Mouse (Mus musculus) adrenal gland, postnatal 25 days (tissue): Measurements from ENCODE around the gene Prkcb. TPM values are rescaled to one million over a fixed set of nuclear protein-coding genes. Genes with fewer than 3 reads are reported as not detected.

Experiments used
- DNase-seq: peaks from one replicate; pipeline ENCODE4 v3.0.0; 2021; ENCODE audit warnings: mixed read lengths
- total RNA-seq: library from RNA; stranded (reverse); gene quantifications from 2 replicates; pipeline ENCODE4 v1.2.3, GENCODE M21; 2021

Gene Prkcb
- total RNA-seq, 1 experiment from 2014 or later, result 10.7 TPM

DNA sequence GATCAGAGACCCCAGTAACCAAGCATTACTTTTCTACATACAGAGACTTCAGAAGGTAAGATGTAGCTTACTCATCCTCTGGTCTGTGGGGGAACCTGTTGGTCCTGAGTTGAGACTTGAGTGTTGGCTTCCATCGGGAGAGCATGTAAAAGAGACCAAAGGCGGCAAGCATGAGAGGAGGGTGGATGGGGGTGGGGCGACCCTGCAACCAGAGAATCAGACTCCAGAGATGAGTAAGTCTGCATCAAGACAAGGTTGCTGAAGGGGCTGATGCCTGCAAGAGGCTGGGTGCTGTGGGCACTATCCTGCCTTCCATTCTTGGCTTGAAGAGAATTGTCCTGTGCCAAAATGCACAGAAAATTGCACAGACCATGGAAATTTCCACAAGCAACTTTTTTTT, 83.8 kb downstream of the Prkcb start:
- no peak for DNase-seq

DNA sequence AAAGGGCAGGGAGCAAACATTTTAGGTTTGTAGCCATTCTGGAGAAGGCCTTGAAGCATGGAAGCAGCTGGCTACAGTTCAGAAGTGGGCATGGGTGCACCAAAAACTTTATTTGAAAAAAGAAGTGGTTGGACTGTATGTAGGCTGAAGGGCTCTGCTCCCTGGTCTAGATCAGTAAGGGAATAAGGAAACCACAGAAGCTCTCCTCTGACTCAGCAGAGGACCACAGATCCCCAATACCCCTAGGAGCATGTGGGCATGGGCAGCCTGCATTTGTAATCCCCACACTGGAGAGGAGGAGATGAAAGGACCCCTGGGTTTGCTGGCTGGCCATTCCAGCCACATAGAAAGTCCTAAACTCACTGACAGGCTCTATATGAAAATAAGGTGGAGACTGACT, 88.3 kb downstream of the Prkcb start:
- DNase-seq, result no peak

GRCm38 (mm10) chr7:122377967-122378366, 89.4 kb downstream of the Prkcb start:
- no peak for DNase-seq

- DNase-seq, result peak; percentile 44
Observed at GRCm38 (mm10) chr7:122378473-122378872, 89.9 kb downstream of the Prkcb start.

DNA sequence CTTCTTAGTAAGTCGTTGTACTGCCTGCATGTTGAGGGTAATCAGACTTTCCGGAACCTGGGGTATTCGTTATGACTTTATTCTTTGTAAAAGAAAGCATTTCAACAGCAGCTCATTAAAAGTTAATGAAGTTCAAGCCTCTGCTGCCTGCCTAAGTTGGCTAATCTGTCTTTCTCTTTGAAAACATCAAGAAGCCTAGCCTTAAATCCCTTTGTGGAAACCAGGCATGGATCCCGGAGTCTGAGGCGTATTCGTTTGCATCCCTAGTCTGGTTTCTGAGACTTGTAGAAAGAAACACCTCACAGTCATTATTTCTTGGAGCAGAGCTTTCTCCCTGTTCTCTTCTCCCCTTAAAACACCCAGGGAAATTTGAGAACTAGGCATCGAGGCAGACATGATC, 90.7 kb downstream of the Prkcb start:
- DNase-seq, result no peak

GRCm38 (mm10) chr7:122380336-122381130, 92.0 kb downstream of the Prkcb start:
- no peak for DNase-seq

GRCm38 (mm10) chr7:122381560-122381959, 93.0 kb downstream of the Prkcb start:
- DNase-seq, result no peak

DNA sequence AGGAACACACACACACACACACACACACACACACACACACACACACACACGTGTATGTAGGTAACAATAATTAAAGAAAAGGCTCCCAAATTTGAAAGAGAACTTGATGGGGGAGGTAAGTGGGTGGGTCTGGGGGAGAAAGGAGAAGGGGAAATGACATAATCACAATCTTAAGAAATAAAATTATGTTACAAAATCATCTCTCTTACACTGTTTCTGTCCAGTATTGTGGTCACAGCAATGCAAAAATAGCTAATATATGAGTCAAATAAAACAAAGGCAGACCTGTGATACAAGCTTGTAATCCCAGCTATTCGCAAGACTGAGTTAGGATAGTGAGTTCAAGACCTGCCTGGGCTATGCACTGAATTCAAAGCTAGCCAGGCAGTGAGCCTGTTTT, 94.7 kb downstream of the Prkcb start:
- no peak for DNase-seq

GRCm38 (mm10) chr7:122384891-122385290, 96.3 kb downstream of the Prkcb start:
- no peak for DNase-seq

DNA sequence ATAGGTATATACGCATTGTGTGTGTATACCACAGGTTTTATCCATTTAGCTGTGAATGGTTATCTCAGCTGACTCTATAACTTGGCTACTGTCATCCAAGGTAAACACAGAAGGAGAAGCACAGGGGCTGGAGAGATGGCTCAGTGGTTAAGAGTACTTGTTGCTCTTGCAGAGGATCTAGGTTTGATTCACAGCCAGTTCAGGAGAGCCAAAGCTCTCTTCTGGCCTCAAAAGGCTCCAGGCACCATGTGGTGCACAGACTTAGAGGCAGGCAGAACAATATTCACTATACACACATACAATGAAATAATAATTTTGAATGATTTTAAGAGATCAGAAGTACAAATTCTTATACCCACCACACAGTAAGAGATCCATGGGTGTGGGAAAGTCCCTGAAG, 98.0 kb downstream of the Prkcb start:
- no peak for DNase-seq

DNA sequence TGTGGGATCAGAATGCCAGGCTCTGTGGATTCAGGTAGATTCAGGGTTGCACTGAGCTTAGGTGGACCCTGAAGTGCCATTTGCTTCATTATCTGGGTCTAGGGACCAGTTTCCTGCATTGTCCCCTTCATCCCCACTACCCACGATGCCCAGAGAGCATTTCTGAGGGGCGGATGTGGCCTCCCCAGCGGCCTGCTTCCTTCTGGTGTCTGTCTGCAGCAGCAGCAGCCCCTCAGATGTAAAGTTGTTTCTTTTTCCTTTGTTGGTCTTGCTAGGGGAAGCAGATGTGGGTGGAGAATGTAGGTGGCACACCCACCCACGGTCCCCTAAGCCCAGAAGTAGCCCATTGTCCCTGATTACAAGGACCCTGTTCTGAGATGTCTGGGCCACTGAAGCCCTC, 99.3 kb downstream of the Prkcb start:
- no peak for DNase-seq

DNA sequence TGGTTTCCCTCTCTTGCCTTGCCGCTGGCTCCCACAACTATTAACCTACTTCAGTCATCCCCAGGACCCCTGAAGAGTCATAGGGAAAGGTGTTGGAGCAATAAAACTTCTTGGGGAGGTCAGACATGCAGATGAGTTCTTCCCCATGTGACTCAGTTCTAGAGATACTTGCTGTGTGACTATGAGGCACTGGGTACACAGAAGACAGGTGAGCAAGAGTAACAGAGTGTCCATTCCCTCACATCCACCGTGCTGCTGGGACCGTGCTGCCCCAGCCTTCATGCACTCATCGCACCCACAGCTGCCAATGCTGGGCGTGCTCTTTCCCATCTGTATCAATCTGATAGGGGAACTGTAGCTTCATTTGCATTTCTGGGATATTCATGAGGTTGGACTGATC, 100.3 kb downstream of the Prkcb start:
- no peak for DNase-seq

GRCm38 (mm10) chr7:122389633-122390032, 101.1 kb downstream of the Prkcb start:
- no peak for DNase-seq

DNA sequence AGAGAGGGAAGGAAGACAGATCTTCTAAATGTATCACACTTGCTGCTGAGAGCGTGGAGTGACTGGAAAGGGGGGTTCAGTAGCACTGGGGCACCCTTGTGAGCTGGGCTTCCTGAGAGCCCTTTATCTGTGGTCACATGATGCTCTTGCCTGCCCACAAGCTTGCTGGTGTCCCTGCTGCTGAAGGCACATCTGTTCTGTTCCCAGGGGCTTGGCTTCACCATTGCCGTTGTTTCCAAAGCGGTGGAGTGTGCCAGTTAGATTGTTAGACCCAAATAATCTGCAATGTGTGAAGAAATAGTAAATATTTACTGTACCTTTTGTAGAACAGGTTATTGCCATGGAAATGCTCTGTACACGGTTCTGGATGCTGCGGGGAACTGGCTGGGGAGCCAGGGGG, 101.6 kb downstream of the Prkcb start:
- no peak for DNase-seq

DNA sequence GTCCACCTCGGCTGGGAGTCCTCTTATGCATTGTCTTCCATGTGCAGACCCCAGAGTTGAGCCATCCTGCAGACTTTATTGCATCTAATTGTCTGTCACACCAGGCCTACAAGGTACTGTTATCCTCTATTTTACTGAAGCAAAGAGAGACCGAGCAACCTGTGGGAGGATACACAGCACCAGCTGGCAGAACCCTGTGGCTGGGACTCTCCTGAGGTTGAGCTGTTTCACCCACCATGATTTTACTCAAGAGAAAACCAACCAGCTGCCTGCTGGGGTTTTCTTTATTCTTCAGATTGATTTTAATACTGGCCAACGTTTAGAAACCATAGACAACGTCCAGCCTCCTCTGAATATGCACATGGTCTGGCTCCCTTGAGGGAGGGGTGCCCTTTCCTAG, 102.1 kb downstream of the Prkcb start:
- no peak for DNase-seq

DNA sequence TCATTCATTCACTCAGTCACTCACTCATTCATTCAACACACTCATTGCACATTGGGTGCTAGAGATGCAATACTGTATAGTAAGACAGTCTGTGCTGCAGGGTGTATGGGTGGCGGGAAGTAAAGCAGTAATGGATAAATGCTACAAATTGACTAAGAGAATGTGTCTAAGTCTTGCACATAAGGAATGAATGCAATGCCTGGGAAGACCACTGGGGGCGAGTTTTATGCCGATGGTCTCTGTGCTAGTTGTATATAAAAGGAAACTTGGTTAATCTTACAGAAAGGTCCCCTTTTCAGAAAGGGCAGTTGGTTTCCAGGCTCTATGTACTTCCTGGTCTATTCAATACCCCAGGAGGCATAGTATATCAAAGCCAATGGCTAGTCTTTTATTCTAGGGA, 102.8 kb downstream of the Prkcb start:
- DNase-seq, result no peak

GRCm38 (mm10) chr7:122393964-122394363, 105.4 kb downstream of the Prkcb start:
- no peak for DNase-seq

GRCm38 (mm10) chr7:122395159-122395975, 106.8 kb downstream of the Prkcb start:
- DNase-seq, result no peak

GRCm38 (mm10) chr7:122395976-122396315, 107.4 kb downstream of the Prkcb start:
- no peak for DNase-seq

DNA sequence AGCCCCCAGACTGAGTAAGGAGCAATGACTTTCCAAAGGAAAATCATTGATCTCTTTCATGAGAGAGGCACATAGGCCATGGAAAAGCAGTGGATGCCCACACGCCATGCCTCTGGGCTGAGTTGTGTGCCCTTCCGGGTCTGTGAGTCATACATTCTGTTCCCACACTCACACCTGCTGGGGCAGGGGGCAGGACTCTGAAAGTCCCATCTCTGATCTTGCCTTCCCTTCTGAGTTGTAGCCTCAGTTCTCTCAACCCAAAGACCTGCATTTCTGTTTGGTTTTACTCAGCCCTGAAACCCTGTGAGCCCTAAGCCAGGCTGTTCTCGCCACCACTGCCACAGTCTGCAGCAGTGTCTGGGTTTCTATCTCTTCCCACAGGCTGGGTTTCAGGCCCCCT, 109.1 kb downstream of the Prkcb start:
- DNase-seq, result no peak

DNA sequence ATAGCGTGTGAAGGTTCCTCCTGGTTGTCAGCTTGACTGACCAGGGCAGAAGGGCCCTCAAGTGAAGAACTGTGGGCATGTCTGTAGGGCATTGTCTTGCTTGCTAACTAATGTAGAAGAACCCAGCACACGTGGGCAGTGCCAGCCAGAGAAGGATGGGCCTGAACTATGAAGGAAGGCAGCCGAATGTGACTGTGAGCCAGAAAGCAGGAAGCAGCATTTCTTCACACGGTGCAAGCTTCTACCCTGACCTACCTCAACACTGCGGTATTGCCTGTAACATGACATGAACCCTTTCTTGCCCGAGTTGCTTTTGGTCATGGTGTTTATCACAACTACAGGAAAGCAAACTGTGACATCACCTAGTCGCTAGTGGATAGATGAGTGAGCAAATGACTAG, 113.5 kb downstream of the Prkcb start:
- no peak for DNase-seq

DNA sequence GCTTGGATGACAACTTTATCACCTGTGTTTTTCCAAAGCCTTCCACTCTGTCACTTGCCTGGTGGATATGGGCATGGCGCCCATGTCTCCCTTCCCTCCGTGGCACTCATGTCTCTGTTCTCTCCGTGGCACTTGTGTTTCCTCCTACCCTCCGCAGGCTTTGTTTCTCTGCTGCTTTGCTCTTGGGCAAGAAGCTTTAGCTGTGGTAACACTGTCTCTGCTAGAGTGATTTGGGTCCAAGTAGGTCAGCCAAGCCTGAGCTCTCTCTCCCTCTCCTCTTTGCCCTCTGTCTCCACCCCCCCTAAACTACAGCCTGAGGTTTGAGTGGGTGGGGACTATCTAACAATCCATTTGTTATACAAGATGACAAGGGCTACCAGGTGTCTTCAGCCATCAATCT, 114.8 kb downstream of the Prkcb start:
- DNase-seq, result no peak

- DNase-seq, result peak; percentile 56
Observed at GRCm38 (mm10) chr7:122404571-122405393, 116.2 kb downstream of the Prkcb start.
